Mouse (Mus musculus) adipocyte (in vitro differentiated cells): Measurements from ENCODE around the gene Vmn1r209.
"Not testable (repeated sequence)": the region's sequence is repeated elsewhere in the genome, so short reads cannot be mapped to it uniquely, and the experiment has no call there.

ENCODE experiments used
- DNase-seq: peaks from one replicate; pipeline ENCODE4 v3.0.0-alpha.2; 2016; ENCODE audit warnings: low spot score

The Vmn1r209 gene

DNA sequence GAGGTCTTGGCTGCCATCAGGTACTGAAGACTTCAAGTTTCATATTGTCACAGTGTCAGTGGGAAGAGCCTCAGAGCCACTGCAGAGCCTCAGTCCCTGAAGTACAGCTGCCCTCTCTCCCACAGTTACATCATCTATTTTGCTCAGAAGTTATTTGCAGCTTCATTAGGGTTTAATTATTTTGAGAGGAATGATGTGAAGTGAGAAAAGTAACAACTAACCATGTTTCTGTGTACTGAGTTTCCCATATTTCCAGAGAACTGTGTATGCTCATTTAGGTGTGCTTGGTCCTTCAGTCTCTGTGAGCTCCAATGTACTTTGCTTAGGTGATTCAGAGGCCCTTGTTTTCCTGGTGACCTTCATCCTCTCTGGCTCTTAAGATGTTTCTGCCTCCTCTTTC, at the start of gene Vmn1r209:
Vmn1r209 (minus strand) TSS at position 101 of the 400 bp plus-strand sequence.
- not testable (repeated sequence) for DNase-seq

DNA sequence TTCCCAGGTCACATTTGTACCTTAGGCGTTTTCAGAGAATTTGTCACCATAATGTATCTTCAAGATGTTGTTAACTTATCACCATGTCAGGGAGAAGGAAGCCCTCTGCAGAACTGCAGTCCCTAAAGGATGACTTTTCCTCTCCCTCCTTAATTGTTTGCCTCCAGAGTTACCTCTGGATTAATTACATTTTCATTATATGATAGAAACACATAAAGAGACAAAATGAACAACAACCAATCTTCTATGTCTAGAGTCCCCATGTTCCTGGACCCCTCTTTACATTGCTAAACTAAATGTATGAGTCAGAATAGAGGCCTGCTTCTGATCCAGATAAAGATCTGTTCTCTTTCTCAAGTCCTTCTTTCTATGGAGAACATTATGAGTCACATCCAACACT, 48.0 kb upstream of the Vmn1r209 start, which contains the start of gene Vmn1r211:
Vmn1r211 (minus strand) TSS at position 101 of the 400 bp plus-strand sequence.
- DNase-seq: no peak

DNA sequence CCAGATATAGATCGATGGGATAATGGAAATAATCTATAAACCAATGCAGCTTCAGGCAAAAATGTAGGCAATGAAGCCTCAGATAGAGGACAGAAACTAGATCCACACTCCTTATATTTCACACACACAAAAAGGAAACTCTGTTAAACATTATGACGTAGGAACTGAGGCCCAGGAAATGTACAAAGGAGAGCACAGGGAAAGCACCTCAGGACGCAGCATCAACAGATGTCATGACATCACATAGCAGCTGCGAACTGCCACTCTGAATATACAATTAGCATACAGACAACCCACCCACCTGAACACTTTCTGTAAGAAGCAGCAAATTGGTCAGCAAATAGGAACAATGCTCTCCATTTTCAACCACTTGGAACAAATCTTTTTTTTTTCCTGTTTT, 45.3 kb upstream of the Vmn1r209 start:
- DNase-seq: no peak

DNA sequence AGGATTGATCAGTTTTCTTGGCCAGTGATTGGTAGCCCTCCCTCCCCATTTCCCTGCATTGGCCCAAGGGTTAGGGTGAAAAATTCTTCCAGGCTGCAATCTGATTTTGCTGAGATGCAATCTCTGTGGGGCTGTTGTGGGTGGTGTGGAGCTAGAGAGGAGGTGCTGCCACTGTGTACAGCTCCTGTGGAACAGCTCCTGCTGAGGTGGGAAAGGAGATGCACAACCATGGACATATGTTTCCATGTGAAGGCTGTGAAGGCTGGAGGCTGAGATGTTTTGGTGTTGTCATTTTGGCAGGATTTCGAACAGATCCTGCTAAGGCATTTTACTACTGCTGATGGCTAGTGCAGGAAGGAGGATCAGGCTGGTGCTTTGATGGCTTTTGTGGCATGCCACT, 37.3 kb upstream of the Vmn1r209 start:
- DNase-seq: no peak

DNA sequence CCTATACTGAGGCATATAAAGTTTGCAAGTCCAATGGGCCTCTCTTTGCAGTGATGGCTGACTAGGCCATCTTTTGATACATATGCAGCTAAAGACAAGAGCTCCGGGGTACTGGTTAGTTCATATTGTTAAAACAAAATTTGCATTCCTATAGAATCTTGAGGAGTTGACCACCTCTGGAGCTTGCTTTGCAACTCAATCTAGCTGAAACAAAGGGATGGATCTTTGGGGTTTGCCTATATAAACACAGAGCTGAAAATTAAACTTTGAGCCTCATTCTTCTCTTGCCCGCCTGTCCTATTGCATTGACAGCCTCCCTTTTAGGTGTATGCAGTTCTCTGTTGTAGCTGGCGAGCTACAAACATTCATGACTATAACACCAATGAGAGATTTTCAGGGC, 34.8 kb upstream of the Vmn1r209 start:
- DNase-seq: not testable (repeated sequence)

DNA sequence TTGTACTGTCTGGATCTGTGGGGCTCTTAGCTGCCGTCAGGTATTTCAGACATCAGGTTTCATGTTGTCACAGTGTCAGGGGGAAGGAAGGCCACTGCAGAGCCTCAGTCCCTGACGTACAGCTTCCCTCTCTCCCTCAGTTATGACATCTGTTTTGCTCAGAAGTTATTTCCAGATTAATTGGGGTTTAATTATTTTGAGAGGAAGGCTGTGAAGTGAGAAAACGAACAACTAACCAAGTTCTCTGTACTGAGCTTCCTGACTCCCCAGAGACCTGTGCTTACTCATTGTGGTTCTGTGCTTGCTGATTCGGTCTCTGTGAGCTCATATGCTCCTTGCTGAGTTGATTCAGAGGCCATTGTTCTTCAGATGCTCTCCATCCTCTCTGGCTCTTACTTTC, 21.8 kb upstream of the Vmn1r209 start, which contains the start of gene Vmn1r210:
Vmn1r210 (minus strand) TSS at position 101 of the 400 bp plus-strand sequence.
- DNase-seq: no peak

DNA sequence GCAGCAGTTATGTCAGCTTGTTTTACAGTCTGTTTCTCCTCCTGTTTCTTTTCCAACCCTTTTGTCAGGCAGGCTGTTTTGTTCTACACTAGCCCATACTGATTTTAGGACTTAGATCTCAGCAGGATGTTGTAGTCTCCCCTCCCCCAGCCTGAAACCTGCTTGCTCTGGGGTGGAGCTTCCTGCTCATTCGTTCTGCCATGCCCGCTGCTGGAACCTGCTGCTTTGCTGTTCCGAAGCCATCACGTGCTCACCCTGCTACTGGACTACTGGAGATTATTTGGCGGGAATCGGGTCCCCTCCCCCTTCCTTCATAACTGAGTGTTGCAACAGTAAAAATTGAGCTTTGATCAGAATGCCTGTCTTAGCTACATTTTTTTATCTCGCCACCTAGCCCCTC, 19.9 kb upstream of the Vmn1r209 start:
- not testable (repeated sequence) for DNase-seq

DNA sequence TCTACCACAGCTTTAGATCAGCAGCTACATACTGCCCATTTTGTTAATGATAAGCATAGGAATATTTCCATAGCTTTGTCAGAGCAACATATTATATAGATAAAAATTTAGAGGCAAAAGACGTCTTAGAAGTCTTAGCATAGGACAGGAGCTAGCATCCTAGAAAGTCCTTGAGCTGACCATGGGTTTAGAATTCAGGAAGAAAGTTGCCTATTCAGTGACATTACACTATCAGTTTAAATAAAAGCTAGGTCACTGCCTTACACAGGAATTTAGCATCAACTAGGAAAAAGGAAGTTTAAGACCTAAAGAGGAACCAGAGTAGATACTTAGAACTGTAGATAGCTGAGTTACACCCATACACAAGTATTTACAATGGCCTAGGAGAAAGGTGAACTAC, 12.1 kb upstream of the Vmn1r209 start:
- not testable (repeated sequence) for DNase-seq

DNA sequence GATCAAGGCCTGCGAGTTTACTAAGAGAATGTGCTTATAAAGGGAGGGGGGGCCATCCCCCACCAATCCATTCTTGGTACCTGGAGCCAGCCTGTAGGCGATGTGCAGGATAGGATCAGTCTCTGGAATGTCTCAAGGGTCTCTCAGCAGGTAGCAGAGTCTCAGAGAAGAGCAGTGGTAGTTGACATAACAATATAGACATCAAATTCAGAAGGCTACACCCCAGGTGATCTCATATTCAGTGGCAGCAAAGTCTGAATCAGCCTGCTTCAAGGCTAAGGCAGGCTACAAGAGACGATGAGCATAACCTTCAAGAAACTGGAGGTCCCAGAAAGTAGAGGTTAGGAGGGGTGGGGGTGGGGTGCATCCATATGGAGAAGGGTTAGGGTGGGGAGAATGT, 21.4 kb downstream of the Vmn1r209 start:
- DNase-seq: not testable (repeated sequence)

DNA sequence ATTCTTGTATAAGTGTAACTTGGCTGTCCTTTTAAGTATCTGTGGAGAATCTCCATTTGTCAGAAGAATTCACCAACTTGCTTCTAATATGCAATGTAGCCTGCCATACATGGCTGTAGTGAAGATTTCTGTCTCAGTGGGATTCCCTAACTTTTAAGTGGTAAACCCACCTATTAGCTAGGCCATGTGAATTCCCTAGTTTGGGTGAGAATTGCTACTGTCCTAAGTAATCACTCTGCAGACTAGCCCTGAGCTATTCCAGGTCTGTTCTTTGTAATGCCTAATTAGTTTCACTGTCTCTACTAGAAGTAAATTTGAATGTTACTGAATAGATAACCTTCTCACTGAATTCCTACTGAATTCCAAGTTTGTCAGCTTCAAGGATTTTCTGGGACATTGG, 25.3 kb downstream of the Vmn1r209 start:
- DNase-seq: not testable (repeated sequence)

DNA sequence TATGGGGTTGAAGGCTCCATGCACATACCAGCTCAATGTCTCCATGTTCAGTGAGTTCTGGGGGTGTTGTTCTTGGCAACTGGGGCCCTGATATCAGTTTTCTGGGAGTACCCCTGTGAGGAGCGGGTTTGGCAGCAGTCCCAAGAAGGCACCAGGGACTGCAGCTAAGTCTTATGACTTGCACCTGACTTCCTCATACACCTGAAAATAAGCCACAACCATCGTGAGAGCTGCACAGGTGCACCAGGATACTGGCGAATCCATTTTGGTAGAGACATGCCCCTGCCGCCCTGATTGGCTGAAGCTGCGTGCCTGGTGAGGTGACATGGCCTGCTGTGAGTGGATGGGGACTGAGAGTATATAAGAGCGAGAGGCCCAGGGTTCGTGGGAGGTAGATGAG, 32.2 kb downstream of the Vmn1r209 start, which contains the start of gene Vmn1r208:
Vmn1r208 (minus strand) TSS at position 101 of the 400 bp plus-strand sequence.
- DNase-seq: not testable (repeated sequence)

DNA sequence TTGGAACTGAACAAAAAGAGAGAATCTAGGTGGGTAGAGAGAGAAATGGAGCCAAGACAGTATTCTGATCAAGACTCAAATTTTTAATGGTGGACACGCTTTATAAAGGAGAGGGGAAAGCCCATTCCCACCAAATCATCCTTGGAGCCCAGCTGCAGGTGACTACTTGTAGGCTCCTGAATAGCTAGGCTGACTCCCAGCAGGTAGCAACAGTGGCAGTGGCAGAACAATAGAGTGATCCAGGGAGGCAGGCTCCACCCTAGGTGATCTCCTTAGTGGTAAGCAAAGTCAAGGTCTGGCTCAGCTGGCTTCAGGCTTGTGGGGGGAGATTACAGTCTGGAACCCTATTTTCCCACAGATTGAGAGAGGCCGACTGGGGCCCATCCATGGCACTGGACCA, 37.9 kb downstream of the Vmn1r209 start:
- not testable (repeated sequence) for DNase-seq
